Mouse (Mus musculus): Measurements from ENCODE around the gene Ap3m1. TPM values are rescaled to one million over a fixed set of nuclear protein-coding genes. Genes with fewer than 3 reads are reported as not detected.
"Not testable (repeated sequence)": the region's sequence is repeated elsewhere in the genome, so short reads cannot be mapped to it uniquely, and the experiment has no call there.

Gene Ap3m1
- 82.0 and 92.5 TPM in 2 replicates for polyA plus RNA-seq (2012; rRNA removed)

GRCm38 (mm10) chr14:21052112-21052780, at the start of gene Ap3m1, which contains the start of gene Adk:
Gene Ap3m1 (minus strand): TSS chr14:21052508.
Gene Adk (plus strand): TSS chr14:21052574.
- no peak for TF ChIP-seq CTCF (IDR thresholded peaks at IDR 0.05; ENCODE audit: borderline replicate concordance, extremely low read depth, insufficient read depth, insufficient read length)
- peak; percentile 7; the same call in 1 of the 2 replicates for TF ChIP-seq POLR2A (IDR thresholded peaks at IDR 0.05; ENCODE audit: borderline replicate concordance, extremely low read depth, insufficient read depth, insufficient read length, poor library complexity, severe bottlenecking)
- DNase-seq (ENCODE audit: low read depth) = peak; percentile 98

DNA sequence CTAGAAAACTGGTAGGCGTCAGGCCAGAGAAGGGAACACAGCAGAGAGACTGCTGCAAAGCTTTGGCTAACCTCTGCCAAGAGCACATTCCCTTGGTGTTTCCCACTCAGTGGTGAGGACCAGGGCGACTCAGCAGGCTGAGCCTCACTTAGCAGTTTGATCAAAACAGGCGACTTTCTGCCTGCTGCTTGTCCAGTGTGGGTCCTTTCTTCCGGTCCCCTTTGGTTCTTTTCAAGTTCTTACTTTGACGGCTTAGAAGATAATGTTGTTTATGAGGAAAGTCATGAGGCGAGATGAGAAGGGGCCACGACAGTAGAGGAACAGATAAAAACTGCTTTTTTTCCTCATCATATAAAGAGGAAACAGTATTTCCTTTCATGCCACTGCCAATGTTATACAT, 49.3 kb upstream of the Ap3m1 start:
- no peak for TF ChIP-seq CTCF (IDR thresholded peaks at IDR 0.05; ENCODE audit: borderline replicate concordance, extremely low read depth, insufficient read depth, insufficient read length)
- TF ChIP-seq POLR2A (IDR thresholded peaks at IDR 0.05; ENCODE audit: borderline replicate concordance, extremely low read depth, insufficient read depth, insufficient read length, poor library complexity, severe bottlenecking) = no peak
- no peak for DNase-seq (ENCODE audit: low read depth)

DNA sequence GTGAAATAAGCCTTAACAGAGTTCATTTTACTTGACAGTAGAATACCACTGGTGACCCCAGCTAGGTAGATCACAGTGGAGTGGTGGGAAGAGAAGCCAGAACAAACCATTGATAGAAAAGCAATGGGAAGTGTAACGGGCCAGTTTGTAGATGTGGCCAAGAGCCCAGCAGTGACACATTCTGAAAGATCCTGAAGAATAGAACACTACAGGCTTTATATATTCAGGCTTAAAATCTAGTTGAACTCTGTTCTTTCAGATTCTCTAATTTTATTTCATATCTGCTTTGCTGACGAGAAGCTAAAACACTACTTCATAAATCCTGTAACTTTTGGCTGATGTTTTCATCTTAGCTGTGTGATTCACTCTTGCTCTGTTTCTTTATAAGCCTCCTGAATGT, 48.6 kb upstream of the Ap3m1 start:
- no peak for DNase-seq (ENCODE audit: low read depth)
- TF ChIP-seq POLR2A (IDR thresholded peaks at IDR 0.05; ENCODE audit: borderline replicate concordance, extremely low read depth, insufficient read depth, insufficient read length, poor library complexity, severe bottlenecking) = no peak
- no peak for TF ChIP-seq CTCF (IDR thresholded peaks at IDR 0.05; ENCODE audit: borderline replicate concordance, extremely low read depth, insufficient read depth, insufficient read length)

DNA sequence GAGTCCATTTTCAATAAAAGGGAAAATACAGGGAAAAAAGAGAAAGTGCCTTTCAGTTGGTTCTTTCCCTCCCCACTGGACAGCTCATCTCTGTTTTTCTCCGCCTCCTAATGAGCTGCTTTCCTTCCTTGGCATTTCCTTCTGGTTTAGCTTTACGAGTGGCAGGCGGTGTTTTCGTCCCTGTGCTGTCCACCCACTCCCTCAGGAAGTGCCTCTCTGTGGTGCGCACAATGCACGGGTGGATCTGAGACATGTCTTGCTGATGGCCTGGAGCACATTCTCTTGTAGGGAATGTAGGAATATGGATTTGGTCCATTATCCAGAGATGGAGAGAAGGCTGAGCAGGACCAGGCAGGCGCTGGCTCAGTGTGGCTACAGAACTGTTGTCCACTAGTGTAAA, 47.1 kb upstream of the Ap3m1 start:
- TF ChIP-seq CTCF (IDR thresholded peaks at IDR 0.05; ENCODE audit: borderline replicate concordance, extremely low read depth, insufficient read depth, insufficient read length) (no peak), POLR2A (IDR thresholded peaks at IDR 0.05; ENCODE audit: borderline replicate concordance, extremely low read depth, insufficient read depth, insufficient read length, poor library complexity, severe bottlenecking) (no peak)
- no peak for DNase-seq (ENCODE audit: low read depth)

- no peak for TF ChIP-seq CTCF (IDR thresholded peaks at IDR 0.05; ENCODE audit: borderline replicate concordance, extremely low read depth, insufficient read depth, insufficient read length)
- no peak for TF ChIP-seq POLR2A (IDR thresholded peaks at IDR 0.05; ENCODE audit: borderline replicate concordance, extremely low read depth, insufficient read depth, insufficient read length, poor library complexity, severe bottlenecking)
- no peak for DNase-seq (ENCODE audit: low read depth)
These were observed 44.4 kb upstream of the Ap3m1 start for GRCm38 (mm10) chr14:21096689-21097088.

DNA sequence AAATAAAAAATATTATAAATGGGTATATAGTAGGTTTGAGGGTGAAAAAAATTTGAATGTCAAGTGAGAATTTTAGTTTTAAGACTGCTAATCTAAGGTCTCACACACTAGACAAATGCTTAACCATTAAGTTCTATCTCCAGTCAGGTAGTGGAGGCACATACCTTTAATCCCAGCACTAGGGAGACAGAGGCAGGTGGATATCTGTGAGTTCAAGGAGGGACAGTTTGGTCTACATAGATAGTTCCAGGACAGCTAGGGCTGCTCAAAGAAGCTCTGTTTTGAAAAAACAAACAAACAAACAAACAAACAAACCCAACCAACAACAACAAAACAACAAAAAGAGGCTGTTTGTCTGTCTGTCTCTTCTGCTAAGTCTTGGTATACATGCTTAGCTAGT, 44.0 kb upstream of the Ap3m1 start:
- TF ChIP-seq POLR2A (IDR thresholded peaks at IDR 0.05; ENCODE audit: borderline replicate concordance, extremely low read depth, insufficient read depth, insufficient read length, poor library complexity, severe bottlenecking) (no peak), CTCF (IDR thresholded peaks at IDR 0.05; ENCODE audit: borderline replicate concordance, extremely low read depth, insufficient read depth, insufficient read length) (no peak)
- DNase-seq (ENCODE audit: low read depth) = no peak

- DNase-seq (ENCODE audit: low read depth) = not testable (repeated sequence)
These were observed 41.9 kb upstream of the Ap3m1 start for GRCm38 (mm10) chr14:21094161-21094560.

DNA sequence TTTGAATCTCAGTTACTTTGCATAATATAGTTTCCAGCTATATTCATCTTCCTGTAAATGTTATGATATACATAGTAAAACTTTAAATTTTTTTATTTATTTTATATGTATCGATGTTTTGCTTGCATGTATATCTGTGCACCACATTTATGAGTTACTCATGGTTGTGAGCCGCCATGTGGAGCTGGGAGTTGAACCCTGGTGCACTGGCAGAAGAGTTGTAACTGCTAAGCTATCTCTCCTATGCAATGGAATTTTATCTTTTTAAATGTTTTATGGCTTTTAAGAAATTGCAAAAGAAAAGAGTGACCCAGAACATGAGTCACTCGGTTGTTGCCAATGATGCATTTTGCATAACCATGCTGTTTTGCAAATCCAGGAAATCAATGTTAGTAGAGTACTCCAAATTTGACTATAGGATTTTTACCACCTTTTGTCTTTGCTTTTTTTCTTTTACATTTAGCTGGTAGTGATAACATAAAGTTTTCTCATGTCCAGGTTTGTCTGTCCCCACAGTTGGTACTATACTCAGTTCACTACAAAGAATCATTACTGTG, 38.7 kb upstream of the Ap3m1 start:
- TF ChIP-seq CTCF (IDR thresholded peaks at IDR 0.05; ENCODE audit: borderline replicate concordance, extremely low read depth, insufficient read depth, insufficient read length) = no peak
- TF ChIP-seq POLR2A (IDR thresholded peaks at IDR 0.05; ENCODE audit: borderline replicate concordance, extremely low read depth, insufficient read depth, insufficient read length, poor library complexity, severe bottlenecking) = no peak
- DNase-seq (ENCODE audit: low read depth) = no peak

- TF ChIP-seq CTCF (IDR thresholded peaks at IDR 0.05; ENCODE audit: borderline replicate concordance, extremely low read depth, insufficient read depth, insufficient read length) = no peak
- TF ChIP-seq POLR2A (IDR thresholded peaks at IDR 0.05; ENCODE audit: borderline replicate concordance, extremely low read depth, insufficient read depth, insufficient read length, poor library complexity, severe bottlenecking) = no peak
- no peak for DNase-seq (ENCODE audit: low read depth)
These were observed 38.1 kb upstream of the Ap3m1 start for GRCm38 (mm10) chr14:21090400-21090799.

GRCm38 (mm10) chr14:21088731-21089130, 36.4 kb upstream of the Ap3m1 start:
- no peak for DNase-seq (ENCODE audit: low read depth)
- TF ChIP-seq CTCF (IDR thresholded peaks at IDR 0.05; ENCODE audit: borderline replicate concordance, extremely low read depth, insufficient read depth, insufficient read length) (no peak), POLR2A (IDR thresholded peaks at IDR 0.05; ENCODE audit: borderline replicate concordance, extremely low read depth, insufficient read depth, insufficient read length, poor library complexity, severe bottlenecking) (no peak)

DNA sequence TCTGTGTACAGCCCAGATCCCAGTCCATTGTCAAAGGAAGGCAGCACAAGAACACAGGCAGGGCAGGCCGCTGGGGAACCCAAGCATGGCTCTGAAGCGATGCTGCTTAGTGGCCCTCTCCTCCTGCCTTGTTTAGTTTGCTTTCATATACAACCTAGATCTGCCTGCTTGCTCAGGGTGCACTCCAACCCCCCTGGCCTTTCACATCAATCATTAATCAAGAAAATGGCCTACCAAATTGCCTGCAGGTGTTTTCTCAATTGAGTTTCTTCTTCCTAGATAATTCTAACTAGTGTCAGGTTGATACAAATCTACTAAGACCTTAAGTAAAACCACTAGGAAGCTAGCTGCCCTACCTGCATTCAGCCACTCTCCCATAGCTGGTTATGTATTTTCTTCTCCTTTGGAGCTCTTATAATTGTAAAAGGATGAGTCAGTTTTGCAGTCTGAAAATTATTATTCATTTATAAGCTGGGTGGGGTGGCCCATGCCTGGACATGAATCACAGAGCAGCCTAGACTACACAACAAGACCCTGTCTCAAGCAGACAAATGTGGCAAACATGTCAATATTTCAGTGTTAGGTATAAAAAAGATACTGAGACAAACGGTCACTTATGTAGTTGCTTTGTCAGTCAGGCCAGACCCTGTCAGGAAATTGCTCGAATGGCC, 35.2 kb upstream of the Ap3m1 start:
- TF ChIP-seq POLR2A (IDR thresholded peaks at IDR 0.05; ENCODE audit: borderline replicate concordance, extremely low read depth, insufficient read depth, insufficient read length, poor library complexity, severe bottlenecking) = no peak
- TF ChIP-seq CTCF (IDR thresholded peaks at IDR 0.05; ENCODE audit: borderline replicate concordance, extremely low read depth, insufficient read depth, insufficient read length) = no peak
- DNase-seq (ENCODE audit: low read depth) = no peak

All from brain, embryonic 14.5 days (tissue).